Mouse (Mus musculus): ENCODE measurements at regions not wholly inside any gene's neighbourhood (a gene's known extent, or its start where the extent isn't known, plus 50 kb on each side); places are given as distances from the start of the nearest gene placed in this dataset.
"Not testable (repeated sequence)": the region's sequence is repeated elsewhere in the genome, so short reads cannot be mapped to it uniquely, and the experiment has no call there.

DNA sequence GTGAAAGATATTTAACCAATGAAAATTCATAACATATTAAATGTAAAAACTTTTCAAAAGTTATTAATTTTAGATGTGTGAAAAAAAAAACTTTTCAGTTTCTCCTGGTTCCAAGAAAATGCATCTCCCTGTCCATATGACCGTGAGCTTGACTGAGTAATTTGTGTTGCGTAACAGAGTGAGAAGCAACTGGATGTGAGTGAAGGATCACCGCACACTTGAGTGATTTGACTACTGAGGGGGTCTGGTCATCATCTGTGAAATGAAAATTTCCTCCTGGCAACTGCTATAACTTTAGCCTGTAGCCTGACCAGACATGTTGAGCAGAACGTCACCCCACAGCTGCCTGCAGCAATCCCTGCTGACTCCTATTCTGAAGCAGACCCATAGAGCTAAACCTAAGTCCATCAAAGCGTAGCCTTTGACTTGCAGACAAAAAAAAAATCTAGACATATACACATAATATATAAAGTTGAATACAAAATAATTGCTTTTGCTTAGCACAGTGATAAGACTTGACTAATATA, 461.2 kb downstream of the Brinp3 start:
- DNase-seq (ENCODE audit: low read depth, low spot score) = no peak

DNA sequence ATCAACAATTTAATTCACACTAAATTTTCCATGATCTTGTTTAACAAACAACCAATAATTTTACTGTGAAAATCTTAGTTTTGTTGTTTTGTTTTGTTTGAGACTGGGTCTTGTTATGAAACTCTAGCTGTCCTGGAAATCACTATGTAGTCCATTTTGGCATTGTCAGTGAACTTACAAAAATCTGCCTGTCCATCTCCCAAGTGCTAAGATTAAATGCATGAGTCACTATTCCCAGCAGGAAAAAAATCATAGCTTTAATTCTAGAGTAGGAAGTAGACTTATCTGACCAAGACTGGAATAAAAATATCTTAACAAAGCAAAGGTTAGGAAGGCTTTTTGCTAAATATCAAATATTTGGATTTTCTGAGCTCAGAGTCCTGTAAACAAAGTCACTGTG, 461.8 kb downstream of the Brinp3 start:
- DNase-seq (ENCODE audit: low read depth, low spot score) = no peak

DNA sequence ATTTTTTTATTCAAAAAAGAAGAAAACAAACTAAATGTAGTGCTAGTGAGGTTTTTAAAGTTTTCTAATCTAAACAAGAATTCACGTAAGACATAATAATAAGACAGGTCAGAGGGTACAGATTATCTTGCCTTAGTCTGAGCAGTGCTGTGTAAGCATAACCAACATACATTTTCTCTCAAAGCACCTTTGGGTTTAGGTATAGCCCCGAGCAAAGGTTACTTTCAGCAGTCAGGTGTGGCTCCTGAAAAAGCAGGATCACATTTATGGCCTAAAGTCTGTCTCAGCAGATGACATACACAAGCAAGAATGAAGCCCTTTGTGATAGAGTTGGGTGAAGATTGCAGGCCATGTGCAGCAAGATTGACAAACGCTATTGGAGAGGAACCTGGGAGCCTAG, 465.9 kb downstream of the Brinp3 start:
- no peak for DNase-seq (ENCODE audit: low read depth, low spot score)

DNA sequence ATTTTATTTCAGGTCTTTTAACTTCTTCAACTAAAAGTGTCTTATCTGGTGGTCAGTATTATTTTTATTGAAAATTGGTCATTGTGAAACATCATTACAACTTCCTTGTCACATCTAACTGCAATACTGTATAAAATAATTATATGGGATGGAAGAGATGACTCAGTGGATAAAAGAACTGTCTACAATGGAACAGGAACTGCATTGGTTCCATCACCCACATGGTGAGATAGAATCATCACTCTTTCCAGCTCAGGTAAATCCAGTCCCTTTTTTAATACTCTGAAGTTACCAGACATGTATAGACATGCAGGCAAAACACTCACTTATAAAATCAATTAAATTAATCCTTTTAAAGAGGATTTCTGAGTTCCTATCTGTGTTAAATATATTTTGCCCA, 473.0 kb downstream of the Brinp3 start:
- no peak for DNase-seq (ENCODE audit: low read depth, low spot score)

DNA sequence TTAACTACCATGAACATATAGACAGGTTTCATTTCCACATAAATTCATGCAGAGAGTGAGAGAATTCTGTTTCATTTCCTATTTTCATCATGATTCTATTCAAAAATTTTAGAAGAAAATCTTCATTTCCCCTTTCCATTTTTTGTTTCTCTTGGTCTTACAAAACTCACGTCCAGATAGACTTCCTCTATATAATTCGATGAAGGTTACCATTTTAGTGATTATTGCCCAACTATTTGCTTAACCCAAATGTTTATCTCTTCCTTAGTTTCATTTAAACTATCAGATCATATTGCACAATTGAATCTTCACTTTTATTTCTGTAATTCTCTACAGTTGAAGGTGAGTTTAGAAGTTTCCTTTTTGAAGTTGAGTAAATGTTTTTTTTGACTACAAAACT, 473.4 kb downstream of the Brinp3 start:
- no peak for DNase-seq (ENCODE audit: low read depth, low spot score)

DNA sequence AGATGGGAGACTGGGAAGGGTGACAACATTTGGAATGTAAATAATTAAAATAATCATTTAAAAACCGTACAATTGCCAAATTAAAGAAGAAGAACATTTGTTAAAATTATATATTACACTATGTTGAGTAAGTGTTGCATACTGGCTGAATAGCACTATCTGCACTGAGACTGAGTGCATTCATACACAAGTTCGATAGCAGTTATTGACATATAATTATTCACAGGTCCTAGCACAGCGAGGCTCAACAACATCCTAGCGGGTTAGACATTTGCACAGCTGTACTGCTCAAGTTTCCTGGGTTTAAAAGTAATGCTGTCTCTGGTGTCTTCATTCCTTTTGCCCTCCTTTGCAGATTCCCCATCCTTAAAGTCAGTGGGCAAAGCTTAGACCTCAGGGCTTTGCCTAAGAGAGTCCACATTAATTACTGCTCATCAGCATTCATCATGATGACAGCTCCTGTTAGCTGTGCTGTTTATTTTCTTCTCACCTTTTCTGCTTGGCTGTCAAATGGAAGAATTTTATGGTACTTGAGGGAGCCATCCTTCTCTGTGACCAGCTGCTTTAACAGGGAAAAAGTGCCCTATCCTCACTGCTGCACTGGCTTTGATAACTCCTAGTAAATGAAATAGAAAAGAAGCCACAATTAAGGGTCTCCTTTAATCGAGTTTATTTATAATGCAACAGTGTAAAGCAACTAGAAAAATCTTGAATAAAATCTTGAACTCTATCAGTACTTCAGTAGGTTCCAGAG, 489.1 kb downstream of the Brinp3 start:
- no peak for DNase-seq (ENCODE audit: low read depth, low spot score)

DNA sequence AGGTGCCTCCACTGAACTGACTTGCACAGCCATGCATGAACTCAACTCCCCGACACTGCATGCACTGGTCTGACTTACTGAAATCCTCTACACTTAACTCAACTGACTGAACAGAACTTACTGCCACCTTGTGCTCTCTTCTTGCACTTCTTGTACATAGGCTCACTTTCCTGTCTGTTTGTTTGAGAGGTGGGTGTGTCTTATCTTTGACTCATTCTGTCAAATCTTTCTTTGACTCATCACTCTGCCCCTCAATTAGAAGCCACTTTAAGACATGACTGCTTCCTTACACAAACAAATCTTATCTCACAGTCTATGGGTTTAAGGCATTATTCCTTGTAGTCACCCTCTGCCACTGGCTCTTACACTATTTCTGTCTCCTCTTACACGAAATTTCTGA, 505.5 kb downstream of the Brinp3 start:
- no peak for DNase-seq (ENCODE audit: low read depth, low spot score)

DNA sequence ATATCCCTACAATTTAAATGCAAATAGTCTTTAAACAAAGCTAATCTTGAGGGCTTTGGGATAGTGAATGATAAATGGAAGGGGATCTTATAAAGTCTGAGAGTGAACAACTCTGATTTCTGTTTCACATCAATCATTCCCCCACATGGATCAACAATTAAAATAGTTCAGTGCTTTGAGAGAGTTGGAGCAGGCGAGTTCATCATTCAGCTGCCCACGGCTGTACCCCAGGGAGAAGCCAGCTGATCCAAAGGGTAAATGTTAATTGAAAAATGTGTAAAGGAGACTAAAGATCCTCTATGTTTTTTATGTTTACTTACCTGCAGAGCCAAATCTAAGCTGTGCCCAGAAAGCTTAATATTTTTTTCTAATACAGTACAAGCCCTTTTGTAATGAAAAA, 553.2 kb downstream of the Brinp3 start:
- DNase-seq (ENCODE audit: low read depth, low spot score) = no peak

DNA sequence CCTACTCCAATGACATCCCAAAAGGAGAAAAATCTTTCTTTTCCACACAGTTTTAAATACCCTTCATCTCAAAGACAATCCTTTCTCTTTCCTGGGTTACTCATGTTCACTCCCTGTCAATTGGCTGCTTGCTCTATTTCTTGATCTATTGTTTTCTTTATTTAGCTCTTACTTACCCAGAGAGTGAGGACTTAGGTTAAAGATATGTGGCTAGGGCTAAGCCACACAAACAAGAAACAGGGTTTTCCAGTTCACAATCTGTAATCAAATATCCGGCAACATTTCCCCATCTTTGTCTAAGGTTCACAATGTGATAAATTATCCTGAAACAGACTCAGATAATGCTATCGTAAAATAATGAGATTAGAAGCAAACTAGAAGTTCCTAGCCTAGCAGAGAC, 563.9 kb downstream of the Brinp3 start:
- no peak for DNase-seq (ENCODE audit: low read depth, low spot score)

DNA sequence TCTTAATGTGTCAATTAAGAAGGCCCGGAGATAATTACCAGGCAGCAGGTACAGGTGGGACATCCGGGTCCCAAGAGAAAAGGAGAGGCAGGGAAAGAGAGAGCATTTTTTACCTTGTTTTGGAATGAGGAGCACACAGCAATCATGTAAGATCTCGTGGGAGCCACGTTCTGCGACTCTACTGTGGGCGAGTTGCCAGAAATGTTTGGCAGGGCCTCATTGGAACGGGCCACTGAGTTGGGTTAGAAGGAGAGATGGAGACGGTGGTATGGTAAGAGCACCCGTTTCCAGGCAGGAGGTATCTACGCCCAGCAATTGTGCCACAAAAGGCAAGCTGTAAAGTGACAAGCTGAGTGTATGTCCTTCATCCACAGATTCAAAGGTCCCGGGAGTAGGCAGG, 579.6 kb downstream of the Brinp3 start:
- DNase-seq (ENCODE audit: low read depth, low spot score) = no peak

DNA sequence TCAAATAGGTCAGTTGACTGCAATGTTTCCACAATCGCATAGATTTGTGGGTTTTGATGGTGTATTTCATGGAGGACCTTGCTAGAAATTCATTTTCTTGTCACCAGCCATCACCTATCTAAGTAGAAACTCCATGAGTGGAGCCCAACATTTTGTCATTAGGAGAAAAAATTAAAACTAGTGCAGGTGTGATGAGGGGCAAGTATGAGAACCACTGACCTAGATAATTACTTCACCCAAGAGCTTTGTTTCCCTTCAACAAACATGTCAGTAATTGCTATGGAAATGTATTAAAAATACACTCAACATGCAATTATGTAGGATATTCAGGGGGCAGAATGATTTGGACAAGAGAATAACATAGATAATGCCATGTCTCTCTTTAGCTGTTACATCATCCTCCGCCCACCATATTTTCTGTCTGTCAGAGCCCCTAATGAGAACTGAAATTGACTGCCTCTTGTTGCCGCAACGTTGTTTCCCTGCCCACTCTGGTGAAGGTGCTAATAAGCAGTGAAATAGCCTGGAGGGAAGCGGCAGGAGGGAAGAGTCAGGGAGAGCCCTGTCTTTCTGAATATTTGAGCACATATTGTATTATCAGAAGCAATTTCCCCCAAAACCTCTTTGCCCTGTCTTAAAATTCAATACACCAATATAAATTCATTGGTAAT, 589.7 kb downstream of the Brinp3 start:
- DNase-seq (ENCODE audit: low read depth, low spot score) = no peak

DNA sequence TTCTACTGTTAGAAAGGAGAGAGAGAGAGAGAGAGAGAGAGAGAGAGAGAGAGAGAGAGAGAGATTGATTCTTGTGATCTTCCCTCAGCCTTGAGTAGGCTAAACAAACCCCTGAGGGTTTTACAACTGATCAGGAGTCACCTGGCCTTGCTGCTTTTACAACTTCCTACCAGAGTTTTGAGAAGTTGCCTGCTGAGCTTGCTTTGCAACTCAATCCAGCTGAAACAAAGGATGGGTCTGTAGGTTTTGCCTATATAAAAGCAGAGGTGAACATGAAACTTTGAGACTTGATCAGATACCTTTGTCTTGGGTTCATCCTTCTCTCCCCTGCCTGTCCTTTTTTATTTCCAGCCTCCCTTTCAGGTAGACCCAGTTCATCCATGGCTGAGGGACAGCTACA, 631.0 kb downstream of the Brinp3 start:
- DNase-seq (ENCODE audit: low read depth, low spot score) = peak; percentile 26

DNA sequence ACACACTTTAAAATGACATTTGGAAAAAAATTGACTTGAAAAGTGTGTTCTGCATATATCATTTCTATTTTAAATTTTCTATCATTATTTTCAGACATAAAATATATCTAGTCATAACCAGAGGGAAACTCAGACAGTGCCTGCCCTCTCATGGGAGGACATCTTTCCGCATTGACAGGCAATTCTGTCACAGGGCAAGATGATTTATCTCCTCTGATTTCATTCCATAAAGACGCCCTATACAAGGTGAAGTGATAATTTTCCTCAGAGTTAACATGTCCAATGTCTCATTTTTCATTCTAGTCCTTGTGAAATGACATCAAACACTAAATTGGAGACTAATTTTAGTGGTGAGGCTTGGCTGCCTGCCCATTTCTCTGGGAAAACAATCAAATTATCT, 643.6 kb downstream of the Brinp3 start:
- DNase-seq (ENCODE audit: low read depth, low spot score) = no peak

DNA sequence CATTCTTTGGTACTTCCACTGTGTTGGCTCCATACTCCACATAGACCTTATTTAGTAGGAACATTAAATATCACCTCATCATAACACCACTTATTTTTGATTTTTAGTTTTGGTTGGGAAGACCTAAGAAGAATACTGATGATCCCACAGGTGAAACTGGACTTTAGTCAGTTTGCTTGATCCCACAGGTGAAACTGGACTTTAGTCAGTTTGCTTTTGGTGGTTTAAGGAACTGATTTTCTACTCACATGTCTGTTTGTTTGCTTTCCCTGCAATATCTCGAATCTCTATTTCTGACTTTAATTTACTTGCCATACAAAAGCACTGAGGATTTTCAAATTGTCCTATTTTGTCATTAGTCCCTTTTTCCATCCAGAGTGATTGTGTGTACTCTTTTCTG, 680.8 kb downstream of the Brinp3 start:
- no peak for DNase-seq (ENCODE audit: low read depth, low spot score)

DNA sequence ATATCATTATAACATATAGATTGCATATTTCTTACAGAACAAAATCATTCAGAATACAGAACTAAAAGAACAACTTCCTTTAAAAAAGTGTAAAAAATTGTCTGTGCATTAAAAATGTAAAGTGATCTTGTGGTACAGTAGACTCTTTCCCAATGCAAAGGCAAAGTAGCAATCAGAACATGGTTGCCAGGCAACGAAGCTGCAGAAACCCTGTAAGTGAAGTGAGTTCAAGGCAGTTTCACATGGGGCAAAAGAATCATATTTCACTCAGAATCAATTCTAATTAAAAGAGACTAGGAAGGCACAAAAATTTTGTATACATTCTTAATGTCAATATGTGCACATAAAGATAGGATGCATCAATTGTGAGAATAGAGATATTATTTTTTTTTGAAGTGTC, 692.2 kb downstream of the Brinp3 start:
- DNase-seq (ENCODE audit: low read depth, low spot score) = no peak

DNA sequence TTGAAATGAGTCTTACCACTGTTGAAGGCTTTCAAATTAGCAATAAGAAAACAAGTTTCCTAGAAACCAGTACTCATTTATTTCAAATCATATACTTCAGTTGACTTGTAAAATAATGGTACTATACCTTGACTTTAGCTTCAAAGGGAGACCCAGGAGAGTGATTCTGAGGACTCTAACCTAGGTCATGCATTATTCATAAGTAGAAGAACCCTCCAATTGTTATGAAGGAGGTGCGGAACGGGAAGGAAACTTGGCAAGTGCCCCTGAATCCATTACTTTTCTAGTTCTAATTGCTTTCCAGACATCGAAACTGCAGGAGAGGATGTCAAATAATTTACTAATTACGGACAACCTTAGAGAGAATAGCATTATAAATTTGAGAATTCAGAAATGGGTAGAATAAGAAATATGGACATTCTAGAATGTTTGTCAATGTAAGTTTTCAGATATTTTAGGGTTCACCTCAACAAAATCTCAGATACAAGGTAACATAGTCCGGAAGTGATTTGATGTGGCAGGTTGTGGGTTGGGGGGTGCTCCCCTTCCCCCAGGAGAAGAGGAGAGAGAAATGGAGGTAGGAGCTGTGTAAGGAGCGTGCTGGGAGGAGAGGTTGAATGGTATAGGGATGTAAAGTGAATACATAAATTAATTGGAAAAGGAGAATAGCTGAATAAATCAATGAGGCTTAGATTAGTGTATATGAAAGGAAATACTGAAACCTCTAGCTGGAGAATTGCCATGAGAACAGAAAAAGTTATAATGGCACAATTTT, 692.9 kb downstream of the Brinp3 start:
- no peak for DNase-seq (ENCODE audit: low read depth, low spot score)

DNA sequence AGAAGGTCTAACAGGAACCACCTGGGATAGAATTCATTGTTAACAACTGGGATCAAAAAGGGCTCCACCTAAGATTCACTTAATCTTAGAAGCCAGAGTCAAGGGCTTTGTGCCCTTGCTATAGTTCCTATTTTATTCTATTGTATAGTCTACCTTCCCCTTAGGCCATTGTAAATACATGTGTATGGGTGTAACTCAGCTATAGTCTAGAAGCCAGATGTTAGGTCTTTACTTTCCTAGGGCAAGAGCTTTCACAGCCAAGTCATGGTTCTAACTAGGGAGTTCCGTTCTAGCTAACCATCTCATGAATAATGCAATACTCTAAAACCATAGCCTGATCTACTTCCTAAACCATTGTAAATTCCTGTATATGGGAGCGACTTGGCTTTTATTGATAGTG, 705.4 kb downstream of the Brinp3 start:
- DNase-seq (ENCODE audit: low read depth, low spot score) = peak; percentile 67

DNA sequence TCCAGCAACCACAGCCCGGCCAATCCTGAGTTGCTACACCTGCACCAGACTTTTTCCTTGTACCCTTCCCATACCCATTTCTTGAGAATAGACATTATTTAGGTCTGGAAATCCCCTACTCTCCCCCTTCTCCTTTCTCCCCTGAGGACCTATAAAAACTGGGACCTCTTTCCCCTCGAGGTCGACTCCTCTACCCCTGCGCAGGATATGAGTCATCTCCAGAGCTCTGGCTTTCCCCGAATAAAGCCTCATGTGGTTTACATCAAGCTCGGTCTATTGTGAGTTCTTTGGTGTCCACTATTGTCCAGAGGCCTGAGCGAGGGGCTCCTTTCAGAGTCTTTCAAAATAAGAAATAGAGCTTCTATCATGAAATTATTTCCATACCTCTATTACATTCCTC, 720.3 kb downstream of the Brinp3 start:
- DNase-seq (ENCODE audit: low read depth, low spot score) = not testable (repeated sequence)

DNA sequence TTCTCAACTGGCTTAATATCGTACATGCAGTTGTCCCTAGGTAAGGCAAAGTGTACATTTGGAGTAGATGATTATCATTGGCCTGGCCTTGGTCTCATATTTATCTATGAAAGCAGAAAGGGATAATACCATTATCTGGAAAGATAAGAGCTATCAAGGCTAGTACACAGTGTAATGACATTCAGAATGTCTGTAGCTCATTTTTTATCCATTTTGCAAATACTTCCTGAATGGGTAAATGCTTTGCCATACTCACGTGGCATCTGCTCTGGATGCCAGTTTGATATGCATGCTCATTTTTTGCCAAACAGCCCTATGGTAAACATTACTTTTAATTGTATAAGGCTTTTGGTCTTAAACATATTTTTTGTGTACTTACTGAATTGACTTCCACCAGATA, 723.4 kb downstream of the Brinp3 start:
- no peak for DNase-seq (ENCODE audit: low read depth, low spot score)

DNA sequence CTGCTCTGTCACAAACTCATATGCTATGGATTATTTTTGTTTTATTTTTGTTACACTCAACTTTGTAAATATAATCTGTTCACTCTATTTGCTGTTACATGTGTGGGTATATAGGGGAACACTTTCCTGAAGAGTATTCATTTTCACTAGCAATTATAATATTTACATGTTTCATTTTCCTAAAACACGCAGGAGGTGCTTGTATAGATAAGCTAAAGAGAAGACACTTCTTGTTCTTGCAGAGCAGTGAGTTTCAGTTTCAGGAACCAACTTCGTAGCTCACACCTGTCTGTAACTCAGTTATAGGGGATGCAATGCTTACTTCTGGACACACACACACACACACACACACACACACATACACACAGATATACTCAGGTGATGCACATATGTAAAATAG, 724.9 kb downstream of the Brinp3 start:
- no peak for DNase-seq (ENCODE audit: low read depth, low spot score)

DNA sequence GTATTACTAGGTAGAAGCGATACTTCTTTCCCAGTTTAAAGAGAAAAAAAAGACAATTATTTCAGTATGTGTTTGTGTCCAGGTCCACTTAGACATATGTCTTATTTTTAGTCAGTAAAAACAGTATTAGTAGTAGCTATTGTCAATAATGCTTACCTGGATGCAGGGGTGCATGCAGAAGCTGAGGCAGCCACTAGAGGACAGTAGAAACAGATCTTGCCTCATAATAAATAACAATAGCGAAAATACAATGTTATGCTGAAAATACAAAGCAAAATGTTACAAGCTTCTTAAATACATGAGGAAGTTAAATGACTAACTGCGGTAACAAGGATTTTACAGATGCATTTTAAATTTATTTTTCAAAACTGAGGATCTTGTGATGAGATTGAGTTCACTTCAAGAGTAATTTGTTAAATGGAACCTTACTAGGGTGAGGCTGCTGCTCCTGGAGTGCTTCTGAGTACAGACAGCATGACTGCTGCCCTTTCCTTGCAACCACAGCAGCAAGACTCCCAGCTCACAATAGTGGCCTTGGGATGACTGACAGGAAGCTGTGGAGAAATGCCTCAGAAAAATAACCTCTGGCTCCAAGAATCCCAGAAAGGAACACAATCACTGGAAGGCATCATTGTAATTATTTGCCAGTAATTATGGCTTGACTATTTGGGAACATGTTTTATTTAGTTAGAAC, 728.8 kb downstream of the Brinp3 start:
- no peak for DNase-seq (ENCODE audit: low read depth, low spot score)

DNA sequence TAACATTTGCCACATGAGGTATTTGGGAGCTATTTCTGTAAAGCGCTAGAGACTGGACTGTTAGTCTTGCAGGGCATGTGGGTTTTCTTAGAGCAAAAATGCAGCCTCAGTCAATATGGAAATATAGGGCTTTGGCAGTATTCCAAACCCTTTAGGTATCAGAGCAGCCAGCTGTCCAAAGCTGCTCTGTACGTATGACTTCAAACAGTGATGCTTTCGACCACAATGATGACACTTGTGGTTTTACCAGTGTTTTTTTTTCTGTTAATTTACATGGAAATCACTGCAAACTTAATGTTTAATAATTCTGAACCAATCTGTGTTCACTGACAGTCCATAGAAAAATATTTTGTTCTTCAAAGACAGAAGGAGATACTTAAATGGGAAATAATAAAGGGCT, 743.0 kb downstream of the Brinp3 start:
- DNase-seq (ENCODE audit: low read depth, low spot score) = no peak
